Mouse (Mus musculus) ES-E14 (cell line): ENCODE data around the gene Itsn1. TPM values are rescaled to one million over a fixed set of nuclear protein-coding genes. Genes with fewer than 3 reads are reported as not detected.

Experiments
- DNase-seq: peaks from one replicate; pipeline ENCODE4 v3.0.0-alpha.2; 2013; ENCODE audit warnings: low read depth, low spot score
- H3K27ac ChIP-seq: 2 replicates; pipeline ENCODE4 v1.5.1; 2012; ENCODE audit warnings: low read depth, mild to moderate bottlenecking, low read length, moderate library complexity, mixed read lengths; ENCODE audit not compliant: poor library complexity, insufficient read depth, severe bottlenecking
- H3K36me3 ChIP-seq: 2 replicates; pipeline ENCODE4 v1.6.1; 2012; ENCODE audit warnings: mild to moderate bottlenecking, low read length, moderate library complexity, mixed read lengths; ENCODE audit not compliant: control insufficient read depth, poor library complexity, insufficient read depth, severe bottlenecking
- H3K4me1 ChIP-seq, 2 experiments: fragments of 150-350 bp in 1 of 2; sonication (generic) in 1 of 2; 2 replicates each; pipeline ENCODE4 v1.6.1; 2012; ENCODE audit warnings: low read length in 2 of 2, mild to moderate bottlenecking in 1 of 2, mixed read lengths in 1 of 2; ENCODE audit not compliant: control insufficient read depth in 2 of 2, insufficient read depth in 2 of 2, poor library complexity in 1 of 2
- H3K4me3 ChIP-seq, 2 experiments: fragments of 150-350 bp in 1 of 2; sonication (generic) in 1 of 2; 2 replicates each; pipeline ENCODE4 v1.5.1; 2012; ENCODE audit warnings: low read length in 2 of 2, low read depth in 1 of 2, mild to moderate bottlenecking in 1 of 2, mixed read lengths in 1 of 2; ENCODE audit not compliant: insufficient read depth in 1 of 2, poor library complexity in 1 of 2, severe bottlenecking in 1 of 2
- H3K9ac ChIP-seq: 2 replicates; pipeline ENCODE4 v1.6.1; 2012; ENCODE audit warnings: low read depth, mild to moderate bottlenecking, low read length, mixed read lengths; ENCODE audit not compliant: poor library complexity, insufficient read depth, severe bottlenecking
- H3K9me3 ChIP-seq: fragments of 150-350 bp; sonication (generic); 2 replicates; pipeline ENCODE4 v1.6.1; 2012; ENCODE audit warnings: low read depth, mild to moderate bottlenecking, low read length; ENCODE audit not compliant: control insufficient read depth, insufficient read depth
- CHD2 ChIP-seq: IDR thresholded peaks from 2 replicates; pipeline ENCODE4 v1.6.1; 2014; ENCODE audit warnings: mild to moderate bottlenecking, low read depth, low read length, inconsistent platforms
- HCFC1 ChIP-seq: IDR thresholded peaks from 2 replicates; pipeline ENCODE4 v1.6.1; 2012; ENCODE audit warnings: low read length, inconsistent platforms, borderline replicate concordance; ENCODE audit not compliant: insufficient read depth
- MAFK ChIP-seq: IDR thresholded peaks from 2 replicates; pipeline ENCODE4 v1.6.1; 2014; ENCODE audit warnings: mild to moderate bottlenecking, low read depth, low read length, inconsistent platforms; ENCODE audit not compliant: insufficient read depth
- ZC3H11A ChIP-seq: IDR thresholded peaks from 2 replicates; pipeline ENCODE4 v1.6.1; 2012; ENCODE audit warnings: low read depth, mild to moderate bottlenecking, inconsistent platforms, low read length, borderline replicate concordance
- ZNF384 ChIP-seq: IDR thresholded peaks from 2 replicates; pipeline ENCODE4 v1.6.1; 2012; ENCODE audit warnings: low read depth, low read length, inconsistent platforms
- in situ Hi-C, 2 experiments: fragments of 600-800 bp; cut with MboI; formaldehyde crosslinking; loops; one replicate each; pipeline ENCODE4 v1.15.1; 2025; ENCODE audit warnings: low sequenced_read_pairs in 2 of 2, inconsistent platforms in 1 of 2; ENCODE audit not compliant: unreplicated experiment in 2 of 2
- total RNA-seq: library from RNA; depleted of rRNA; stranded (reverse); fragments of 300-350 nt; gene quantifications from 2 replicates; pipeline ENCODE4 v1.2.3, GENCODE M21; 2012

The Itsn1 gene
- total RNA-seq, 1 experiment: 28.6 TPM

GRCm38 (mm10) chr16:91762476-91762875 is 33.4 kb downstream of the Itsn1 start:
- in situ Hi-C loops: no loop called here
- H3K4me1 ChIP-seq: peaks cover 4 to 12% of the 10 kb centered on the region in 2 experiments

GRCm38 (mm10) chr16:91763975-91764374 is 34.9 kb downstream of the Itsn1 start:
- DNase-seq: no peak
- H3K27ac ChIP-seq: no peak overlapping the region
- H3K4me1 ChIP-seq: peaks cover 4 to 14% of the 10 kb centered on the region in 2 experiments
- H3K36me3 ChIP-seq: no peaks in the 10 kb centered on the region
- TF ChIP-seq CHD2 (no peak), ZNF384 (no peak), HCFC1 (no peak), MAFK (no peak), ZC3H11A (no peak)
- H3K9ac ChIP-seq: no peak overlapping the region
- in situ Hi-C loops: no loop called here
- no peak overlapping the region for H3K4me3 ChIP-seq
- H3K9me3 ChIP-seq: no peaks in the 10 kb centered on the region

More at GRCm38 (mm10) chr16:91762476-91762875, 33.4 kb downstream of the Itsn1 start:
- H3K27ac ChIP-seq: no peak overlapping the region
- H3K36me3 ChIP-seq: no peaks in the 10 kb centered on the region
- no peaks in the 10 kb centered on the region for H3K9me3 ChIP-seq
- TF ChIP-seq CHD2 (no peak), MAFK (no peak), HCFC1 (no peak), ZNF384 (no peak), ZC3H11A (no peak)
- DNase-seq: no peak
- H3K4me3 ChIP-seq: no peak overlapping the region
- no peak overlapping the region for H3K9ac ChIP-seq

- TF ChIP-seq HCFC1: no peak
- no peak for TF ChIP-seq ZC3H11A
- no peak for TF ChIP-seq MAFK
- in situ Hi-C loops: no loop called here
- peaks cover 4 to 14% of the 10 kb centered on the region in 2 experiments for H3K4me1 ChIP-seq
- H3K9me3 ChIP-seq: no peaks in the 10 kb centered on the region
- no peak overlapping the region for H3K9ac ChIP-seq
- no peak for DNase-seq
- H3K27ac ChIP-seq: no peak overlapping the region
- H3K4me3 ChIP-seq: no peak overlapping the region
- no peaks in the 10 kb centered on the region for H3K36me3 ChIP-seq
Observed at GRCm38 (mm10) chr16:91764414-91764813, 35.3 kb downstream of the Itsn1 start.

- no peaks in the 10 kb centered on the region for H3K36me3 ChIP-seq
- peaks cover 4 to 14% of the 10 kb centered on the region in 2 experiments for H3K4me1 ChIP-seq
- in situ Hi-C loops: no loop called here
- H3K9ac ChIP-seq: no peak overlapping the region
- no peak overlapping the region; the same call in 1 of the 2 replicates for H3K27ac ChIP-seq
- TF ChIP-seq HCFC1 (no peak), ZNF384 (no peak), ZC3H11A (no peak), MAFK (no peak), CHD2 (no peak)
- no peak for DNase-seq
- no peaks in the 10 kb centered on the region for H3K9me3 ChIP-seq
- H3K4me3 ChIP-seq: no peak overlapping the region
Observed at GRCm38 (mm10) chr16:91765121-91765815, 36.2 kb downstream of the Itsn1 start.
